Mouse (Mus musculus) megakaryocyte, embryonic 14.5 days (primary cell): Measurements from ENCODE around the gene Zfp488. TPM values are rescaled to one million over a fixed set of nuclear protein-coding genes. Genes with fewer than 3 reads are reported as not detected.

Experiments used
- H3K27me3 ChIP-seq: replicated peaks from 2 replicates; pipeline ENCODE3; 2012; ENCODE audit warnings: inconsistent platforms
- H3K36me3 ChIP-seq: replicated peaks from 2 replicates; pipeline ENCODE3; 2012; ENCODE audit warnings: low read length, inconsistent platforms, mixed read lengths
- H3K4me1 ChIP-seq: 2 replicates; pipeline ENCODE4 v1.6.1; 2012; ENCODE audit warnings: inconsistent platforms
- H3K4me3 ChIP-seq: replicated peaks from 2 replicates; pipeline ENCODE3; 2012; ENCODE audit warnings: moderate library complexity, mild to moderate bottlenecking, inconsistent platforms
- H3K9me3 ChIP-seq: 2 replicates; pipeline ENCODE4 v1.6.1; 2012; ENCODE audit warnings: inconsistent platforms
- FLI1 ChIP-seq: IDR thresholded peaks from 2 replicates; pipeline ENCODE4 v1.6.1; 2012; ENCODE audit warnings: low read length, inconsistent platforms, mixed read lengths
- GATA1 ChIP-seq: IDR thresholded peaks from 3 replicates; pipeline ENCODE4 v1.6.1; 2012; ENCODE audit warnings: mixed read lengths, low read length, inconsistent platforms, borderline replicate concordance
- polyA plus RNA-seq: library from polyadenylated mRNA; stranded (reverse); fragments of >175 nt; gene quantifications from 2 replicates; pipeline ENCODE4 v1.2.3, GENCODE M21; 2012; ENCODE audit warnings: low replicate concordance; ENCODE audit not compliant: insufficient read depth

The Zfp488 gene
- polyA plus RNA-seq, 1 experiment = not detected

GRCm38 (mm10) chr14:33923168-33924070 lies 55.1 kb downstream of the Zfp488 start, which contains the start of gene Gdf10:
Gene Gdf10, plus strand, starts transcription at chr14:33923587.
- Histone ChIP-seq H3K4me1 (no peaks in the 10 kb centered on the region; the same call in 1 of the 2 replicates), H3K9me3 (0 out of 2 replicates have a peak, but pooled peaks cover 3% of the 10 kb centered on the region), H3K36me3 (no peaks in the 10 kb centered on the region), H3K4me3 (no peak within 1 kb of the TSS), H3K27me3 (peaks cover 33% of the 10 kb centered on the region)
- TF ChIP-seq FLI1 = no peak
- no peak for TF ChIP-seq GATA1

GRCm38 (mm10) chr14:33922771-33923167 lies 55.8 kb downstream of the Zfp488 start:
- no peaks in the 10 kb centered on the region for H3K36me3 ChIP-seq
- H3K27me3 ChIP-seq = peaks cover 33% of the 10 kb centered on the region
- TF ChIP-seq FLI1 = no peak
- TF ChIP-seq GATA1 = no peak
- no peak overlapping the region for H3K4me3 ChIP-seq
- no peaks in the 10 kb centered on the region; the same call in 1 of the 2 replicates for H3K4me1 ChIP-seq
- H3K9me3 ChIP-seq = 0 out of 2 replicates have a peak, but pooled peaks cover 3% of the 10 kb centered on the region

GRCm38 (mm10) chr14:33920727-33921559 lies 57.6 kb downstream of the Zfp488 start:
- Histone ChIP-seq H3K9me3 (0 out of 2 replicates have a peak, but pooled peaks cover 3% of the 10 kb centered on the region), H3K36me3 (no peaks in the 10 kb centered on the region), H3K4me3 (no peak overlapping the region), H3K4me1 (no peaks in the 10 kb centered on the region; the same call in 1 of the 2 replicates), H3K27me3 (peaks cover 33% of the 10 kb centered on the region)
- TF ChIP-seq FLI1 (no peak), GATA1 (no peak)

Other genes starting within 250 kb of the Zfp488 start
- gene Gdf10, start 55.2 kb downstream of the Zfp488 start, polyA plus RNA-seq = not detected in 2 replicates
- gene Gdf2, start 37.7 kb downstream of the Zfp488 start, polyA plus RNA-seq = not detected in 2 replicates
- not detected in 2 replicates for gene Rbp3, start 24.8 kb downstream of the Zfp488 start, polyA plus RNA-seq
- gene Gm30083, start 36.4 kb upstream of the Zfp488 start, polyA plus RNA-seq = not detected in 2 replicates
- not detected in 2 replicates for gene Gm5460, start 38.0 kb upstream of the Zfp488 start, polyA plus RNA-seq
- not detected in 2 replicates for gene Antxrl, start 73.9 kb upstream of the Zfp488 start, polyA plus RNA-seq
- not detected in 2 replicates for gene Anxa8, start 107.2 kb upstream of the Zfp488 start, polyA plus RNA-seq
- gene A630023A22Rik, start 124.0 kb upstream of the Zfp488 start, polyA plus RNA-seq = not detected in 2 replicates
- not detected in 2 replicates for gene Npy4r, start 173.7 kb upstream of the Zfp488 start, polyA plus RNA-seq
- gene Gprin2, start 222.9 kb upstream of the Zfp488 start, polyA plus RNA-seq = not detected in 2 replicates
- gene Syt15, start 240.8 kb upstream of the Zfp488 start, polyA plus RNA-seq = not detected in 2 replicates